Mouse (Mus musculus): ENCODE data around the gene Slc17a2.

GRCm38 (mm10) chr13:23822213-23822612 is 15.4 kb downstream of the Slc17a2 start:
- TF ChIP-seq GATA2 (IDR thresholded peaks at IDR 0.05; ENCODE audit: borderline replicate concordance, low read depth, low read length) (no peak), CTCF (IDR thresholded peaks at IDR 0.05; ENCODE audit: low read depth, low read length) (no peak)
